Mouse (Mus musculus): ENCODE data around the gene Socs4.

The Socs4 gene

DNA sequence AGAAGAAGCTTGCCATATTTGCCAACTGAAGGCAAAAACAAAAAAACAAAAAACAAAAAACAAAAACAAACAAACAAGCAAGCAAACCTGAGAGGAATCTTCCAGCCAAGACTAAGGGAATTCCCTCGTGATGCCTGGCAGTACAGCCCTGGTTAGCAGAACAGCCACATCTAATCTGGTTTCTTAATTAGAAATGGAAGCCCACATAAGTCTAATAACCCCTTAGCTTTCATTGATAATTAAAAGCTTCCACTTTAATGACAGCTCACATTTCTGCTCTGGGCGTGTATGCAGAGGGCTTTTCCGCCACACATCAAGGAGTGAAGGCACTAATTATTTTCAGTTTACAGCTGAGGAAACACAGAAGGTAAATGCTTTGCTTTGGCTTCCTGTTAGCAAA, 58.6 kb downstream of the Socs4 start:
- H3K36me3 ChIP-seq (ENCODE audit: insufficient read depth, low read length) = no peaks in the 10 kb centered on the region
- H3K27me3 ChIP-seq (ENCODE audit: insufficient read depth, low read length) = no peaks in the 10 kb centered on the region
- H3K4me3 ChIP-seq (replicated peaks; ENCODE audit: low read length) = no peak overlapping the region
- peaks cover 32% of the 10 kb centered on the region for H3K4me1 ChIP-seq (replicated peaks; ENCODE audit: low read depth, low read length)
- TF ChIP-seq CTCF (conservative IDR thresholded peaks at IDR 0.05; ENCODE audit: low read length) (no peak), NANOG (IDR thresholded peaks at IDR 0.05; ENCODE audit: borderline replicate concordance, low read length) (no peak), POU5F1 (IDR thresholded peaks at IDR 0.05; ENCODE audit: borderline replicate concordance, low read length) (no peak)
- H3K9me3 ChIP-seq (ENCODE audit: low read length) = no peaks in the 10 kb centered on the region

DNA sequence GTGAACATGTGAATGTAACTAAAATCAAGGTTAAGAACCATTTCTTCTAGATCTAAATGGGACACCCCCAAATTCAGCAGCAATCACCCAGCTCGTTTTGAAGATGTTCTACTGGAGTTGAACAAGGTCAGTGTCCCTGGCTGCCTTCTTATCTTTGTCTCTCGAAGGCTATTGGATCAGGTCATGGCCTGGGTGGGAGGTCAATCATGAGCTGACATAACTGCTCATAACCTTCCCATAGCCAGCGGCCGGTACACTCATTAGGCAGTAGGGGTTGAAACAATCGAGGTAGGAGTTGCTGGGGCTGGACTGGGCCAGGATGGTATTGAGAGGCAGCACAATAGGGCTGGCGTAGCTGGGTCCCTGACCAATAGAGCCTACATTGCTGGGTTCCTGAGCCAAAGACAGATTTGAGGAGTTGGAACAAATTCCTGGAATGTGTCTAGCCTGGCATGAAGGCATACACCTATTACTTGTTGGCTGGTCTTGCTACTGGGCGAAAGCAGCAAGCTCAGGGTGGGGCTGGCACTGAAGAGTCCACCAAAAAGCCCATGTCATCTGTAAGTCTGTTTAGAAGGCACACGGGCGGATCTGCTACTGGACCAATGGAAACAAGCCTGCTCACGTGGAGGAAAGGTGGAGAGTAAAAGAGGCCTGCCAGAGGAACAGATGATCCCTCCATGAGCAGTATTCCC, 63.6 kb downstream of the Socs4 start:
- H3K4me3 ChIP-seq (replicated peaks; ENCODE audit: low read length) = no peak overlapping the region

DNA sequence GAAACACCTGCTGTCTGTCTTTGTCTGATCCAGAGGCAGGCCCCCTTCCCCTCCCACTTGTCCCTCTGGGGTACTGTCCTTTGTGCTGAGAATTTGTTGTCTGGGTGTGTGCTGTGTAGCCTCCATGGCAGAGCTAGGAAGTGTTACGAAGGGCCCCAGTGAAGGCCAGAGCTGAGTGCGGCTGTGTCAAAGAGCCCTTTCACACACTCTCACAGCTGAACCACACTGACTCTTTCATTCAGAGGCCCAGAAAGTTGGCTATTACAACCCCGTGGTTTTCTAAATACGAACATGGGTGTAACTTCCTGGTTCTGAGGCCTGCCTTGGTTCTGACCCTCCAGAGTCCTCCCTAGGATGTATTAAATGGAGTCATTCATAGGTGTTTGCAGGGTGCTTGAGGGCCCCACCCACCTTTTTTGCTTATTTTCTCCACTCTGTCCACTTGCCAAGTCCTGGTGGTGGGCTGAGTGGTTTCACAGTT, 65.1 kb downstream of the Socs4 start:
- Histone ChIP-seq H3K36me3 (ENCODE audit: insufficient read depth, low read length) (no peaks in the 10 kb centered on the region), H3K4me1 (replicated peaks; ENCODE audit: low read depth, low read length) (peaks cover 26% of the 10 kb centered on the region), H3K4me3 (replicated peaks; ENCODE audit: low read length) (no peak overlapping the region), H3K9me3 (ENCODE audit: low read length) (no peaks in the 10 kb centered on the region), H3K27me3 (ENCODE audit: insufficient read depth, low read length) (no peaks in the 10 kb centered on the region)
- TF ChIP-seq POU5F1 (IDR thresholded peaks at IDR 0.05; ENCODE audit: borderline replicate concordance, low read length) (no peak), CTCF (conservative IDR thresholded peaks at IDR 0.05; ENCODE audit: low read length) (no peak), NANOG (IDR thresholded peaks at IDR 0.05; ENCODE audit: borderline replicate concordance, low read length) (no peak)

More for the DNA sequence above, 63.6 kb downstream of the Socs4 start:
- Histone ChIP-seq H3K9me3 (ENCODE audit: low read length) (no peaks in the 10 kb centered on the region), H3K4me1 (replicated peaks; ENCODE audit: low read depth, low read length) (peaks cover 32% of the 10 kb centered on the region), H3K27me3 (ENCODE audit: insufficient read depth, low read length) (no peaks in the 10 kb centered on the region), H3K36me3 (ENCODE audit: insufficient read depth, low read length) (no peaks in the 10 kb centered on the region)
- no peak for TF ChIP-seq POU5F1 (IDR thresholded peaks at IDR 0.05; ENCODE audit: borderline replicate concordance, low read length)
- no peak for TF ChIP-seq NANOG (IDR thresholded peaks at IDR 0.05; ENCODE audit: borderline replicate concordance, low read length)
- TF ChIP-seq CTCF (conservative IDR thresholded peaks at IDR 0.05; ENCODE audit: low read length) = no peak
